Mouse (Mus musculus) heart, adult 11 months (tissue): ENCODE measurements around the gene Zcchc3.

Source experiments
- DNase-seq: peaks from one replicate; pipeline ENCODE4 v3.0.0; 2022

Gene Zcchc3

DNA sequence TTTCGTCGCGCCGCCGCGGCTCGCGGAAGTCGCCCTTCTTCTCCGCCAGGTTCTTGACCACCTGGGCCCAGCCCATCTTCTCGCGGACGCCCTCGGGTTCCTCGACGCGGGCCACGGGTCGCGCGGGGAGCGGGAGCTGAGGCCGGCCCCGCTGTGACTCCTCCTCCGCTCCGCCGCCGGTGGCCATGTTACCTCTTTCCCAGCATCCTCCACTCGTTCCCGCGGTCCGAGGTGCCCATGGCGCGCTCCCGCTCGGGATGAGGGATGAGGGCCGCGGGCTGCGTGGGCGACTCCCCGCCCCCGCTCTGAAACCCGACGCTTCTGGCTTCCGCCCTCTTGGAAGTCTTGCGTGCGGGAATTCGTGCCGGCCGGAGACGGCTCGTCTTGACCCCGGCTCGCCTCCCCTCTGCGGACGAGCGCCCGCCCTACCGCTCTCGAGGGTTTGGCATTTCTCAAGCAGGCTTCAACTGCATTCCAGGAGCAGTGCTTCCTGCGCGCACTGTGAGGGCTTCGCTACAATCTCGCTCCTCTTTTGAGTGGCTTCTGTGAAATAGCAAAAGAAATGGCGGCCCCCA lies at the start of gene Zcchc3:
TSS of gene Zcchc3 (minus strand) at position 437 of the 575 bp plus-strand sequence.
- DNase-seq: peak; percentile 99

GRCm38 (mm10) chr2:152459241-152459640 lies 44.4 kb upstream of the Zcchc3 start:
- DNase-seq: no peak

DNA sequence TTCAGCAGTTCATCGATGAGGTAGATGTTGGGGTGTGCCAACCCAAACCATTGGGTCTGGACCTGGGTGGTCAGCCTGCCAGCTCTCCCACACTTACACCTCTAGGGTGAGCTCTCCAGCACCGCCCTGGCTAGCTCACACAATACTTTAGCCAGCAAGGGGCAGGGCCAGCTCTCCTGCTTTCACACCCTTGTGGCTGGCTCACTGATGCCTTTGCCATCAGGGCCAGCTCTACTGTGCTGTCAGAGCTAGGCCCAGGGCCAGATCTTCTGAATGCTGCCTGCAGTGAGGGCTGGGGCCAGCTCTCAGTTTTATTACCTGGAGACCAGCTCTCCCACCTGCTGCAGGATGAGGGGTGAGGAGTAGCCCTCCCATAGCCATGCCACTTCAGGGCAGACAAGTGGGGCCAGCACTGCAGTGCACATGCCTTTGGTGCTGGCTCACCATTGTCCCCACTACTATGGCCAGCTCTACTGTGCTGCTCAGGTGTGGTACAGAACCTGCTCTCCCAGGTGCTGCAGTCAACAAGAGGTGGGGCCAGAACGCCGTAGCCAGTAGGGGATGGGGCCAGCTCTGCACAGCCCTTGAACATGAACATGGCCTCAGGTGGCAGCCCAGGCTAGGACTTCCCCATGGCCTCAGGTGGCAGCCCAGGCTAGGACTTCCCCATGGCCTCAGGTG lies 37.4 kb upstream of the Zcchc3 start:
- DNase-seq: peak; percentile 94

DNA sequence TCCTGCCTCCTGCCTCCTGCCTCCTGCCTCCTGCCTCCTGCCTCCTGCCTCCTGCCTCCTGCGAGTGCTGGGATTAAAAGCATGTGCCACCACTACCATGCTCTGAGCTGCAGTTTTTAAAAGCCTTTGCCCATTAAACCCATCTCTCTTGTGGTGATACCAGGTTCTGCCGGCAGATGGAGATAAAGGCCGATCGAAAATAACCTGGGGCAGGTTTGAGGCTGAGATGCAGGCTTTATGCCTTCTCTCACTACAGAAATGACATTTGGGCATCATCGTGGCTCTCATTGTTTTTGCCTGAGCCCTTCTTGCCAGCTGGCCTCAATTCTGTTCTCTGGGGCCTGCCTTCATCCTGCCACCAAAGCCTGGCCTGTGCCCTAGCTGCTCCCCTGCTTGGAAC lies 35.4 kb upstream of the Zcchc3 start:
- DNase-seq: no peak

- DNase-seq: no peak
Observed at GRCm38 (mm10) chr2:152447461-152447860, 32.6 kb upstream of the Zcchc3 start.

DNA sequence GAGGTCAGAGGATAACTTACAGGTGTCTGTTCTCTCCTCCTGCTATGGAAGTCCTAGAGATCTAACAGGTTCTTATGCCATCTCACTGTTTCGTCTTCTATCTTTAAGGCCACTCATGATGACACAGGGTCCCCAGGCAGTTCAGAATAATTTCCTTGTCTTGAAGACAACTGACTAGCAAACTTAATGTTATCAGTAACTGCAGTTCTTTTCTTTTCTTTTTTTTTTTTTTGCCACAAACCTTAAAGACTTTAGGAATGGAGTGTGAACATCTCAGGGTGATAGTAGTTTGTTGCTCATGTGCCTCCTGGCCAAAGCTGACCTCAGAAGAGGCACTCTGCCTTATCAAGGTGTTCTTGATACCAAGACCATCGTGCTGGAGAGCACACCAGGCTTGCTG lies 31.8 kb upstream of the Zcchc3 start:
- no peak for DNase-seq

DNA sequence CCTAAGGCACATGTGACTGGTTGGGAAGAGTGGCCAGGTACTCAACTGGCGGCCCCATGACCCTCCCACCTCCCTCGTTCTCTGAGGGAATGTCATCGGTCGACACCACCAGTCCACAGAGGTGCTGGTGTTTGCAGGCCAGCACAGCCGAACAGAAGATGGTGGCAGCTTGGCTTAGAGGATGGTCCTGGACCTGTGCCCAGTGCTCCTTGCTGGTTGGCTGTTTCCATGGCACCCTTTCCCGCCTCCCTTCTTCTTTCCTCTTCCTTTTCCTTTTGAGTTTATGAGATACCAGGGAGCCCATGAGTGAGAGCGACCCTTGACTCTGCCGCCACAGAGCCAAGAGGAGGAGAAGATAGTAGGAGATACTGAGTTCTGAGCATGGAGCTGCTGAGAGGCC lies 28.5 kb upstream of the Zcchc3 start:
- no peak for DNase-seq

DNA sequence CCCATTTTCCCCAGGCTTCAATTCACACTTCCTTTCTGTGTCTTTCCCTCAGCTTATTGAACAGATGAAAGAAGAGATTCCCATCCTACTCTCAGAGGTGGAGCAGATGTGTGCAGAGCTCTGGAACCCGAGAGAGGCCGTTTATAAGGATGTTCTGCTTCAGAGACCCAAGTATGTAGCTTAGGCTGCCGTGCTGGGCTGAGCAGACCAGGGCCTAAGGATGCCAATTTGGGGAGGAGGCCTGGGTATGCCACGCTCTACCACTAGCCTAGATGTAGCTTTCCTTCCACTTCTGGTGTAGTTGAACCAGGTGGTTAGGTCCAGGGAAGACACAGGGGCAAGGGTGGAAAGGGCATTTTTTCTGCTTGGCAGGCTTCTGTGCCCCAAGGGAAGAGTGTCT lies 27.5 kb upstream of the Zcchc3 start:
- peak; percentile 75 for DNase-seq

- no peak for DNase-seq
Observed at GRCm38 (mm10) chr2:152439833-152440232, 25.0 kb upstream of the Zcchc3 start.

DNA sequence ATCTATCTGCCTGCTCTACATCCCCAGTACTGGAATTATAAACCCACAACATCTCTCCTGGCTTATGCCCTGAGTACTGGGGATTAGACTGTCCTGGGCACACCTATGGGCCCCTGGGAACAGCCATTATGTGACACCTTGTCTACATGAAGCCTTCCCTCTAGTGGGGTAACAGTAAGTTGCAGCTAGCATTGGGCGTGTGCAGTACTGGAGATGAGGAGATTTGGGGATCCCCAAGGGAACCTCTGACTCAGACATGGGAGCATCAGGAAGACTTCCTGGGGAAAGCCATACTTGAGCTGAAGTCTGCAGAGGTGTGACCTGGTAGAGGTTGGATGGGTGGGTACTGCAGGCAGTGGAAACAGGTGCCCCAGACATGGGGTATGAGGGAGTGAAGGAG lies 24.1 kb upstream of the Zcchc3 start:
- DNase-seq: peak; percentile 74

DNA sequence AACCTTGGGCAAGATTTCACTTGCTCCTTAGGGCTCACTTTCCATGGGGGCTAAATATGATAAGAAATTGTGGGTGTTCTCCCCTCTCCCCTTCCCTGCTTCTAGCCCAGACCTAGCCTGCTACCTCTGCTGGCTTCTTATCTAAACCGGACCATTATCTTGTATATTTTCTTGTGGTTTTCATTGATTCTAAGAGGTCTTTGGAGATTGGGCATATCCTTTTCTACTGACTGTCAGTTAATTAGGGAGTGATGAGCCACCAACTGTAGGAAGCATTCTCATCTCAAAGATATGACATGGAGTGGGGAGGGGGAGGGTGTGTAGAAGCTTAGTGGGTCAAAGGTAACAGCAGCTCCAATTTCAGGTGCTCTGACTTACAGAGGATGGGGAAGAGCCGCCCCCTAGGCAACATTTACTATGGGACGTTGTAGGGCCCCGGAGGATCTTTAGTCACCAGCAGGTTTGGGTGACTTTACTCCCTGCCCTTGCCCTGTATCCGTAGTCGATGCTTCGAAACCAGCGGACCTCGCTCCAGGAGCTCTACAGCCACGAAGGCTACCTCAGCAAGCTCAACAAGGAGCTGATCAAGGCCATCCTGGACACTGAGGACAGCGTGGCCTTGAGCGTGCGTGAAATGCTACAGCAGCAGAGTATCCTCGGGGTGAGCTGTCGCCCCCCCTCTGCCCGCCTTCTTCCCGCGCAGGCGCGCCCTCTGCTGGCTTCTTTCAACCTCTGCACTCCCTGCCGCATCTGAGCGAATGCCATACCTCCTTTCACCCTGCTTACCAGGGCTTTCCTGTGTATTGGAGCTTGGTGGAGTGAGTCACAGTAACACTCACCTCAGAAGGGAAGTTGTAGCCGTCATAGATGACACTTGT lies 22.4 kb upstream of the Zcchc3 start:
- DNase-seq: peak; percentile 96

DNA sequence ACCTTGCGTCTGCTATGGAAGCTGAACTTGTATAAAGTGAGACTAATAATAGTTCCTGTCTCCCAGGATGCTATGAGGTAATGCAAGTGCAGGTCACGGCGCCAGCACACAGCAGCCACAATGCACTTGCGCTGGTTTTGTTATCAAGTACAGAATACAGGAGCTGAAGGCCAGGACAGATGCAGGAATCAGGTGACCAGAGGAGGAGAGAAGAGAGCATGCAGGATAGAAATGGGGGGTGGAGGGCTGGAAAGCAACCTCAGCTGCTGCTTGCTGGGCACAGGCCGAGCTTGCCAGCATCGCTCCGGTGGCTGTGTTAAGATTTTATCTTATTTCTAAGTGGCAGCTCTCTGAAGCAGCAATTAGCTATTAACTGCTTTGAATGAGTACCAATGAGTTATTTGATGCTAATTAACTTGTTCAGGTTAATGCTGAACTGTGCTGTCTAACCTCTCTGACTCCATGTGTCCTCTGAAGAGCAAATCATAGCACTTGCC lies 21.6 kb upstream of the Zcchc3 start:
- peak; percentile 96 for DNase-seq

DNA sequence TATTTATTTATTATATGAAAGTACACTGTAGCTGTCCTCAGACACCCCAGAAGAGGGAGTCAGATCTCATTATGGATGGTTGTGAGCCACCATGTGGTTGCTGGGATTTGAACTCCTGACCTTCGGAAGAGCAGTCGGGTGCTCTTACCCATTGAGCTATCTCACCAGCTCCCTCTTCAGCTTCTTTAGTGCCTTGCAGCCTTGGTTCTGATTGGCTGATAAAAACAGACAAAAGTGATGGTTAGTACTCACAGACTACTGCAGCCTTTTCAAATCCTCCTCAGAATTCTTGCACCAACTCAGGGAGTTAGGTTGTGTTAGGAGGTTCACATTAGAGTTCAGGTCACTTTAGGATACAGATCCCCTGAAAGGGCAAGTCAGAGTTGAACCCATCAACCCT lies 13.7 kb upstream of the Zcchc3 start:
- DNase-seq: peak; percentile 63

GRCm38 (mm10) chr2:152427493-152427892 lies 12.7 kb upstream of the Zcchc3 start:
- DNase-seq: no peak

DNA sequence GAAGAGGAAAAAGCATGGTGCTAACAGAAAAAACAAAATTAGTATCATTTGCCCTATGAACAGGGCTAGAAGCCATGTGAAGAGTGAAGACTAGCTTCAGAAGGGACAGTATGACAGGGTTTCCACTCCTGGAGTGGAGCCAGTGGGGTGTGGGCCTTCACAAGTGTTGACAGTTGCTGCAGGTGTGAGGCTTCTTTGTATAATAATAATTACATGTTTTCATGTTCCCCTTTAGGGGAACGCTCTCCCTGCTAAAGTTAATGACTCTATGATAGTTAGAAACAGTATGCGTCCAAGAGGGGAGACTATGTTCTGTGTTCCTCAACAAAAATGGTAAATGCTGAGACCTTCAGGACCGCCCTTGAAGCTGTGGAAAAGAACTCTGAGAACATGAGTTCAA lies 959 bp upstream of the Zcchc3 start:
- no peak for DNase-seq

- DNase-seq: no peak
Observed at GRCm38 (mm10) chr2:152415287-152415686, 460 bp upstream of the Zcchc3 start, which contains the start of gene 6820408C15Rik. 6820408C15Rik (plus strand) TSS chr2:152415587.

GRCm38 (mm10) chr2:152413765-152414584 lies 852 bp downstream of the Zcchc3 start:
- DNase-seq: peak; percentile 93

DNA sequence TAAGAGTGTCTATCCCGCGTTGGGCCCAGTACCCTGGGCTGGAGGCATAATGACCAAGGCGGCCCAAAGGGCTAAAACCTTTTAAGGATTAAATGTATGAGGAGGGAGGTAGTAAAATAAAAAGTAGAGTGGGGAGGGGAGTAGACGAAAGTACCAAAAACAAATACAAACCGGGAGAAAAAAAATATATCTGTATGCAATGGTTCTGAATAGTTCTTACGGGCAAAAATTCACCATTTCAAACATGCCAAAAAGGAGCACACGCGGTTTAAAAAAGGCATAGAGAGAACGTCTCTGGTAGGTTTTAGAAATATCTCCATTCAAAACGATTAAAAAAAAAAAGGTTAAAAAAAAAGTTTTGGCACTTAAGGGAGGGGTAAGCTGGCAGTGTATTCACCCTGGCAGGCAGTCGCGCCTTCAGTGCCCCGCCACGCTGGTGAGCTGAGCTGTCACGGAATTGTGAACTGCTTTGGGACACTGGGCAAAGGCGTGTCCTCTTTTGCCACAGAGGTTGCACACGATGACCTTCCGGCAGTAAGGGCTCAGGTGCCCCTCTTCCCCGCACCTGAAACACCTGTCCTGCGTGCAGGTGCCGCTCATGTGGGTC lies 1.6 kb downstream of the Zcchc3 start:
- DNase-seq: no peak

- DNase-seq: peak; percentile 87
Observed at GRCm38 (mm10) chr2:152412526-152413157, 2.2 kb downstream of the Zcchc3 start.

GRCm38 (mm10) chr2:152411471-152411870 lies 3.4 kb downstream of the Zcchc3 start:
- peak; percentile 93 for DNase-seq

GRCm38 (mm10) chr2:152410971-152411371 lies 3.9 kb downstream of the Zcchc3 start:
- DNase-seq: peak; percentile 99

DNA sequence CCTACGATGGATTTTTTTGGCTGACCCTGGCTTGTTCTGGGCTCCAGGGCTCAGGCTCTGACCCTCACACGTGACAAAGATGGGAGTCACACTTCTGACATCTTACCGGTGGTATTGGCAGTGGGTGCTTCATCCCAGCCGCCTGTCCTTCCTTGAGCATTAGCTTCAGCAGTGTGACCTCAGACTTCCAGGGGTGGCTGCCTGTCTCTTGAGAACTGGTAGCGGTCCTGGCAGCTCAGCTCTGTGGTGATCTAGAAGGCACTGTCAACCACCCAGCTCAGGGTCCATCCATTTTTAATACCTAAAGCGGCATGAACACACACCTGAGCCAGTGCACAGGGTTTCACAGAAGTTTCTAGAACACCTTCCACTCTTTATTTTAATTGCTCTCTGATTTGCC lies 5.0 kb downstream of the Zcchc3 start:
- peak; percentile 90 for DNase-seq
